Mouse (Mus musculus) embryo, embryonic 9.5 days (tissue): ENCODE data around the gene Rasl11b.
A peak's percentile ranks its signal among the peaks of the same experiment; 100 is the strongest.

ENCODE experiments used
- DNase-seq: peaks from one replicate; pipeline ENCODE4 v3.0.0-alpha.2; 2017; ENCODE audit errors: extremely low spot score

The Rasl11b gene

DNA sequence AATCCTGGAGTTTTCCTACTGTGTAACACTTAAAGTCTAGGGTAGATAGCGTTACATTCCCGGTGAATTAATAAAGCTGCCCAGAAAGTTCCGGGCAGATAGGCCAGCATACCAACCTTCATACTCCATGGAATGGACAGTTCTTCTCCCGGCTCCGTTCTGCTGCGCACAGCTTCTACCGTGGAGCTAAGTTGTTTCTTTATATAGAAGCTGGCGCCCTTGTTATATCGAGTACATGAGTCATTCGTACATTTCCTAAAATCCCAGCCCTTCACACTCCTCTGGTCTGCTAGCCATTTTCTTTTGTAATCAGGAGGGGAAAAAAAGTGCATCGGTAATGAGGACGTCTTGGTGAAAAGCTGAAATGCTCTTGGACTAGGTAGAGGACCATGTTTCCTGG, 7.0 kb upstream of the Rasl11b start:
- no peak for DNase-seq

DNA sequence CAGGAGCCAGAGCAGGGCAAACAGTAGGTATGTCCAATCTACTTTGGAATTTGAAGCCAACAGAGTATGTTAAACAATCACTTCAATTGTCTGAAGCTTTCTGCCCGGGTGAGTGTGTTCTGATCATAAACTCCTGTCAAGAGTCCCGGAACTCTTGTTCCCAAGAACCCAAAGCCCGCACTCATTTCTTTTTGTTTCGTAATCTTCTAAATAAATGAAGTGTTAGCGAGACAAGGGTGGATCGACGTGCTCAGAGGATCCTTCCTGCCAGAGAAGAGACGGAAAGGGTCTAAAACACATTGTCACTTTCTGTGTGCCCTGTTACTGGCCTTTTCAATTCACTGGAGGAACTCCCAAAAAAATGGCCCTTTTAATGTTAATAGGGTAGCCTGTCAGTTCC, 6.2 kb upstream of the Rasl11b start:
- DNase-seq, result no peak

DNA sequence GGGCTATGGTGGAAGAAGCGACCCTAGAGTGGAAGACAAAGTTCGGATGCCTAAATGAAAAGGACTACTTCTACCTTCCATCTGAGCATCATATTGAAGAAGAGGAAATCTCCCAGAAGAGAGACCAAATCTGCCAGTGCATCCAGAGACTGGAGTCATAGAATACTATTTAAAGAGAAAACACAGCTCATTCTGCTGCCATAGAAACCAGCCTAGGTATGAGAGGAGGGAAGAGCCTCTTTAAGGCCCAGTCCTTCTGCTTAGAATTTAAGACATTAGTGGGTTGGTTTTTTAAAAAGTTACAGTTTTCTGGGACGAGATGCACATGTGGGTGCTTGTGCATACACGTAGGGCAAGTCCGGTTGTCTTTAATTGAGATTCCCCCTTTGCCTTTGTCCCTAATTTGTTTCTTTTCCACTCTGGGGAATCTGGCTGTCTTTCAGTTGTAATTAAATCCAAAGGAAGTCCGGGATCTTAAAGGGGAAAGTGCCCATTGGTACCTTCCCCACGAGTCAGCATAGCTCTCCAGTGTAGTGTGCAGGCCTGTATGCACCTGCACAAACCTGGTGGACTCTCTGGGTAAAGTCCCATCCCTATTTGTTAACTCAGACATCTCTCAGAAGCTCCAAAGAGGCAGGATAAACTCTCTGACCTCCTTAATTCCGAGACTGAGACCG, 5.5 kb upstream of the Rasl11b start:
- DNase-seq, result no peak

DNA sequence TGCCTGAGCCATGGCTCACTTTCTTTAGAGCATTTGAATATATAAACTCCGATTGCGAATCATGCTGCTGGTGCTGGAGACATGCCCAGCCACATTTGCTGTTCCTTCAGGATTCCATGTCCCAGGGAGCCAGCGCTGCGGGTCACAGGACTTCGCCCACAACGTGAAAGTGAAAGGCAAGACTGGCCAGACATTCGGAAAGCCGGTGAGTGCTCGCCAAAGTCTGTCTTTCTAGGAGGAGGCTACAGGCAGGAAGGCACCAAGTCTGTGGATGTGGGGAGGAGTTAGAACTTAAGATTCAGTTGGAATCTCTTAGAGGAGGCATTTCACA, 5.0 kb upstream of the Rasl11b start:
- DNase-seq, result no peak

DNA sequence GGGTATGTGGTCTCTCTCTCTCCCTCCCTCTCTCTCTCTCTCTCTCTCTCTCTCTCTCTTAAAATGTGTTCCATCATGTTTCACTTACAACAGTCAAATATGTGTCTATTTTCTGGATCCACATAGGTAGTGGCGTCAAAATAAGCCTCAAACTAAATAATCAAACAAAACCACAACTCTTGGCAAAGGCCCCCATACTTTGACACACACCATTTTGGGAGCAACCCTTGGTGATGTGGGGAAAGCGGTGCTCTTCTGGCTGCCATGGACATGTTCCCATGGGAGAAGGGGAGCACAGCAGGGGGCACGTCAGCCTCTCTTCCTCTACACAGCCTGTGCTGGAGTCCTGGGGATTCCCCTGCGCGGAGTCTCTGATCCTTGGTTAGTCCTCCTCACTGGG, 4.2 kb upstream of the Rasl11b start:
- DNase-seq, result no peak

DNA sequence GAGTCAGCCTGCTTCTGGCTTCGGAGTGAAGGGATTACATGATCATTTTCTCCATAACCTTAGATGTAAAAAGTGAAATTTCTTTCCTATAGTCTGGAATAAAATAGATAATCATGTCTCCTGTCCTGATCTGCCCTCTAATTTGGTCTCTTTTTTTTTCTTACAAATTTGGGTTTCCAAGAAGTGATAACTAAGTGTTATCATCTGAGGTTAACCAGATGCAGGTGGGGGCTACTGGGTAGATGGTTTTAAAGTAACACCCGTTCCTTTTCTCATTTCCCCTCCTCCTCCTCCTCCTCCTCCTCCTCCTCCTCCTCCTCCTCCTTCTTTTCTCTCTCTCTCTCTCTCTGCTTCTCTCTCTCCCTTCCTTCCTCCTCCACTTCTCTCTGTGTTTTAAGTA, 2.1 kb upstream of the Rasl11b start:
- DNase-seq, result no peak

DNA sequence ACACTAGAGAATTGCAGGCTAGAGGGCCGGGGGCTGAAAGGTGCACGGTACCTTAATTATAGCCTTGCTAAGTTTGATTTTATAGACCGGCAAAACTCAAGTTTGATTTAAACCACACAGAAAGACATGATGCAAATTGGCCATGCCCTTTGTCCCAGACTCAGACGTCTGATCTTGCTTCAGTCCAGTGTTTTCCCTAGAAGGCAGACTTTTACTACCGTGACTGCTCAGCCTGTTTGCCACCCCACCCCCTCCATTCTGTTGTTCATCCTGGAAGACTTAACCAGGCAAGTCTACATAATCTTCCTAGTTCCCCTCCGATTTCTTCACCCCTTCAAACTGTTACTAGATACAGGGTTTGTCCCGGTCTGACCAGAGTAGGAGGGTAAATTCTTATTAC, 1.5 kb upstream of the Rasl11b start:
- no peak for DNase-seq

DNA sequence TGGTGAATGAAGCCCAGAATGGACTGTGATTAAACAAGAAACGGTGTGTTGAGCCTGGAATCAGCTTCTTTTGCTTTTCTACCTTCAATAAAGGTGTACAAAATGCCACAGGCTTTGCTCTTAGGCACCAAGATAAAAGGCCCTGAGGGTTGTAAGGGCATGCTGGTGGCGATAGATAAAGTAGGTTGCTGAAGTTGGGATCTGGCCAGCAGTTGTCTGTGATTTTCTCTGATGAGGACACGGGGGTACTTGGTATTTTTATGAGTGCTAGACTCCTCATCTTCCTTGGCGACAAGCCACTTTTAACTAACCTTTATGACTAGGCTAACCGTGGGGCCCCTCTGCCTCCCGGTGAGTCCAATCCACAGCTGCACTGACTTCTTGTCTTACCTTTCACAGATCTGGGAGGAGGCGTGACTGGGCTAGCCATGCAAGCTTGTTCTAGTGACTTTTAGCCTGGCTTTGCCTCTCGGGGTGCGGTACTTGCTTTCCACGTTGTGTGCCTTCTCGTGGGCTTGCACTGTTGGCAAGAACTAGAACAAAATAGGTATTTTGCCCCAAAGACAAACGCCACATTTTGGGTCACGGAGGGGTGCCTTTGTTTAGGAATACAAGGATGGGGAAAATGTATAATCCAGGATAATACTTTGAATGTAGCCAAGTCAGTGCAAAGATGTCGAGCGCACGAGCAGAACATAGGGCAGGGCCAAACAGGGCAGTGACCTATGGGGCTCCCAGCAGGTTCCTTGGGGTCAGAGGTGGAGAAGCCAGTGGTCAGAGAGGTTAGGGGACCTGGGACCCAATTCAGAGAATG, 852 bp upstream of the Rasl11b start:
- DNase-seq, result no peak

DNA sequence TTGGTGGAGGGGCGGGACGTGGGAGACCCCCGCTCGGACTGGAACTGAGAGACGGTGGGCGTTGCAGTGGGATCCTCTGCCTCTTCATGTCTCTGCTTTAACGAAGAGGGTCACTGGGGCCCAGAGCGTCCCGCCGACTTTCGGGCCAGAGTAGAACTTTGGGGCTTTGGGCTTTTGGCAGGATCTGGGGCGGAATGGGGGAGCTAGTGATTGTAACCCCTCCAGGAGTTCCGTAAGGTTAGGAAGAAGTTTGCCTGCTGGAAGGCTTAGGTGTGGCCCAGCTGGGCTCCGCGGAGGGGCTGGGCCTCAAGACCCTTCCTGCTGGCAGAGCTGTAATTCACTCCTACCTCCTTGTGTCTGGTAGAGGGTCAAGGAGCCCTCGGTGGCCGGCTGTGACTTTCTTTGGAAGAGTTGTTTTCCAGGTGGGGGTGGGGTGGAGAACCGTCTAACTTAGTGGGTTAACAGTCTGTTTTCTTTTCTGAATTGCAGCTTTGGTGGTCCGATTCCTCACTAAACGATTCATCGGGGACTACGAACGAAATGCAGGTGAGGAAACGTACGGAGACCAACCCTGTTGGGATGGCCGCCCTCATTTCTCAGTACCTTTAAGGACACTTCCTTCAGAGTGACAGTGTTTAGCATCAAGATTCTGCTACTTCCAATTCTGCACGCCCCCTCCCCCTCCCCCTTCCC, 674 bp downstream of the Rasl11b start:
- DNase-seq, result peak; percentile 65

DNA sequence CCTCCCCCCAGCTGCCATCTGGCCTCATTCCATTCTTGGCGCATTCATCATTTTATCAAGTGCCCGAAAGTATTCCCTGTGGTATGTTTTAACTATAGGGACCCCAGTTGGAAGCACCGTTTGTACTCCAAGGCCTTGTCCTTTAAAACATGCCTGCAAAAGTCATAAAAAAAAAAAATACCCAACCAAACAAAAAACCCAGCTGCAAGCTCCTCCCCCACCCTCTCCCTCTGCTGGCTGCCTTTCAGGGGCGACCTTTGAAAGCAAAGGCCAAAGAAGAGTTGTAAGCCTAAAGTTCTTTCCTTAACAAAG, 1.2 kb downstream of the Rasl11b start:
- DNase-seq, result peak; percentile 58

DNA sequence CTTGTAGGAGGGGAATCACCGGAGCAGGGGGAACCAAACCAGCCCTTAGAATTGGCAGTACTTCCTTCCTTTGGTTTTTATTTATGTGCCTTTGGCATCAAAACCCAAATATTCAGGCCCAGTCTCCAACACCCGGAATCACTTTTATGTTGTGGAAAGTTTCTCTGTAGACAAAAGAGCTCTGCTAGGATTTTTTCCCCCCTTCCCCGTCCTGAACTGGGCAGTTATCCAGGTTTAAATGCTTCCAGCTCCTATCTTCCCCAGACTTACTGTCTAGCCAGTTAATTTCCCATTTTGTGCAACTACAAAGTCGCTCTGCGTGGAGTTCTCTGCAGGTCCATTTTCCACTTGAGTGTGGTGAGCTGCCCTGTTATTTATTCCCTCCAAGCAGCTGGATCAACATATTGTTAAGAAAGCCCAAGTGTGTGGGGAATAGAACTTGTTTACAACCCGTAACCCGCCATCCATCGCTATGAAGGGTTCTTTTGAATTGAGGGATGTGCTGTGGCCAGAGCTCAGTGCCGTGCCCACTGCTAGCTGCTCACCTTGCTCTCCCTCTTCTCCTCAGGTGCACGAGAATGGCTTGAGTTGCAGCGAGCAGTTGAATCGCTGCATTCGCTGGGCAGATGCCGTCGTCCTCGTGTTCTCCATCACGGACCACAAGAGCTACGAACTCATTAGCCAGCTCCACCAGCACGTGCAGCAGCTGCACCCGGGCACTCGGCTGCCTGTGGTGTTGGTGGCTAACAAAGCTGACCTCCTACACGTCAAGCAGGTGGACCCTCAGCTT, 2.6 kb downstream of the Rasl11b start:
- DNase-seq, result no peak

DNA sequence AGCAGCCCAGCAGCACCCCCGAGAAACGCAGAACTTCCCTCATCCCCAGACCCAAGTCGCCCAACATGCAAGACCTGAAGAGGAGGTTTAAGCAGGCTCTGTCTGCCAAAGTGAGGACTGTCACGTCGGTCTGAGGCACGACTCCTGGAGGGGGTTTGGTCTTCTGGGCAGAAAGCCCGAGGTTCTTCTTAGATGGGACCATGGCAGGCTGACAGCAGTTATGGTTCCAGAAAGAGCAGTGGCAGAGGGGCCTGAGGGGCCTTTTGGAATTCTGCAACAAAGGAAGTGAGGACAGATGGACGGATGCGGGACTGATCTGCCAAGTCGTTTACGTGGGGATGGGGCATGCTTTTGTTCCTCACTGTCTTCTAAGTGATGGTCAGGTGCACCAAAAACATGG, 3.4 kb downstream of the Rasl11b start:
- DNase-seq, result no peak

DNA sequence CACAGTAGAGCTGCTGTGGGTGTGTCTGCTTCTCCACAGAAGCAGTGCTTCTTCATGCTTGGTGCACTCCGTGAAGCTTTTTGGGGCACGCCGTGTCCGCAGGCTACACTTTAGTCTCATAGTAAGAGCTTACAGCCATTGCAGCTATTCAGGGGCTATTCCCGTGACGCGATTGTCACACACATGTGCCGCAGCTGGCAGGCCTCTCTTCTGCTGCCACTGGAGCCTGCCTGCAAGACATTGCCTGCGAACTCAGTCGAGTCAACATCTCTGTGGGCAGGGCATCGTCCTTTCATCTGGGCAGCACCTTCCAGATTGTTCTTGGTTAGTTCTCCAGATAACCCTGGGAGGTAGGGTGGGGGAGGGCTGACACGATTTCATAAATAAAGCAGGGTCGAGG, 4.7 kb downstream of the Rasl11b start:
- DNase-seq, result no peak

DNA sequence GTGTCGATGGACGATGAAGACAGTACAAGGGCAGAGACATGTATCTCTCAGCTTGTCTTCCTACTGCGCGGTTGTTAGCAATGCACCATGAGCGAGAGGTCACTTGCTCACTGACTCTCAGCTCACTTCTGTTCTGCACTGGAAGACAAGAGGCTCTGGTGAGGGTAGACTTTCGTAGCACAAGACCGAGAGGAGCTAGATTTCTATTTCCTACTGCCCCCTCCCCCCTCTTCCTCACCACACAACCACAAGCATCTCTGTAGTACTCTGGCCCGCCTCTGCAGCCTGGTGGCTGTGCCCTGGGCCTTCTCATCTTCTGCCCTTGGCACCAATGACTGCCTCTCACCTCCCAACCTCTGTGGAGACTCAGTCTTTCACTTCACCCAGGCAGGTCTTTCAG, 5.4 kb downstream of the Rasl11b start:
- no peak for DNase-seq

DNA sequence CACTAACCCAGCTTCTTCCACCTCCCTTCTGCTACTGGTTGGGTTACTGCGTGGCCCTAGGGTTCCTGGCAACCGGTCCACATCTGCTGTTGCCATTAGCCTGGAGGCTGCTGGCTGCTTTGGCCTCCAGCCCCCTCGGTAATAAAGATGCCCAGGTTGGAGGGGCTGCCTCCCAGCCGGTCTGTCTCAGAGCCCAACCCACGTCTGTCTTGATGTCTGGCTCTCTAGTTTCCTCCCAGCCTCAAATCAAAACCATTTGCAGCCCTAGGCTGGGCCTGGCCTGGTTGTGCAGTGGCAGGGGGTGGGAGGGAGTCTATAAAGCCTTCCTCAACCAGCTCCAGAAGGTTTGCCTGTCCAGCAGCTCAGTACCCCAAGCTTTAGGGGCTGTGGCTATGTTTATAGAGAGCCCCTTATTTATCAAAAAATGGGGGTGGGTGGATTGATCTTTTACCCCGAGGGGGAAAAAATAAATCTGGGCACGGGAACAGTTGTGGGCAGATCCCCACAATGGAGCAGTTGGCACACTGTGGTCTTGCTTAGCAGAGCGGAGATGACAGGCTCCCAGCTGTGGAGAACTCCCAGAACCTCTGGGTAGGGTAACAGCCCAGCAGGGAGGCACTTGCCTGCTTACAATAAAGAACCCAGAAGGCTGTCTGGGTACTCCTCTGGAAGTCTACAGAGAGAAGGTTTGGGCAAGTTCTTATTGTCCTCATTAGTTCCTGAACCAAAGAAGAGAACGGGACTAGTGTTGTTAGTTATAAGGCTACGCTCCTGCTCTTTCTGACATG, 6.7 kb downstream of the Rasl11b start:
- peak; percentile 44 for DNase-seq

DNA sequence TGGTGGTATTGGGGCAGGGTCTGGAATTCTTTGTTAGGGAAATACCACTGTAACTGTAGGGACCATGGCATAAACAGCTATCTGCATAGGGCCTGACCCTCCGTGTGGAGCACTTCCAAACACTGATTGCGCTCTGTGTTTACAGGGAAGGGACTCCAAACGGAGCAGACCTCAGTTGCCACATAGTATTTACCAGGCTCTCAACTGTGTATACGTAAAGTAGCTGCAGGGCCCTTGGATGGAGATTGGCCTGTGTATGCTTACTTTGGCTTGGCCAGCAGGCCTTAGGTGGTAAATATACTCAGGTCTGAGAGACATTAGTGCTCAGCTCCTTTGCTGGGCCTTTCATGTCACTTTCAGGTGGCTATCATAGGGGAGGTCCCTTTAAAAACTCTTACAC, 7.4 kb downstream of the Rasl11b start:
- DNase-seq, result no peak

DNA sequence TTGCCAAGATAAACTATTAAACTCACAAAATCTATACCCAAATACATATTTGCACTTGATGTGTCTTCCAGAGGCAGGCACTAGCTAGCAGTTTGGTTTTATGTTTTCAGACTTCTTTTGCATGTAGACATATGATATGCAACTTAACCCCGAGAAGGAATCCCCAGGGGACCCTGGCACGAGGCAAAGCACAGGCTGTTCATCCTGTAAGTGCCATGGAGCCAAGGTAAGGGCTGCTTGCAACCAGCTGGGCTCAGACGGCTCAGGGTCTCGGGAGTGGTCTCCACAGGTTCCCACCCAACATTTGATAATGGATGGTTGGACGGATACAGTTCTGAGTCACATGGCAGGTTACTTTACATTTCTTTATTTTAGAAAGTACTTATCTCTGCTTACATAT, 9.4 kb downstream of the Rasl11b start:
- no peak for DNase-seq

DNA sequence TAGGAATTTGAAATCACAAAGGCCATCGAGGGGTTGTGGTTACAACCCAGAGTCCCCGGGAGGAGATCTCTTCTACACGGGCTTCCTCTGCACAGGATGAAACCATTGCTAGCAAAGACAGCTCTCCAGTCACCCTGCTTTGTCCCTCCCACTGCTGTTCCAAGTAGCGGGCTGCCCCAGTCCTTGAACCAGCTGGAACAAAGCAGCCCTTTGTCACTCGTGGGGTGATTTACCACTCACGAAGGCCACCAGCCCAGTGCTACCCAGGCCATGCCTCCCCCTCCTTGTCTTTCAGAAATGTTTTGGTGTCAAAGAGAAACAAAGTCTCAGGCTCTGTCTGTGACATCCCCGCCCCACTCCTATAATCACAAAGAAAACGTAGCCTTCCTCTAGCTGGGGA, 10.4 kb downstream of the Rasl11b start:
- no peak for DNase-seq

DNA sequence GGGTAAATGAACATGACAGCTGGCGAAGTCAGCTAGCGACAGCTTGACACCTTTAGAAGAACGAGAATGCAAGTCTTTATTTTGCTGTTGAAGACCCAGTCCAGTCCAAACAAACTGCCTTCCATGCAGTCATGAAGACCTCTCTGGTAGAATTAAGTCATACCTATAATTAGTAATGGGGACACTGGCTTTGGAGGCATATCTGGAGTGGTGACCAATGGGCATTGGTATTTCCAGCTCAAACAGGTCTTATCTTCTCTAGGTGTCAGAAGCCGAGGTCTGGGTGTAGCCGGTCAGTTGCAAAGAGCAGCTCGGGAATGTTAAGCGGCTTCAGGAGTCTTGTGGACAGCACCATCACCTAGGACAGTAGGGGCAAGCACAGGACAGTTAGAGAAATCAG, 11.0 kb downstream of the Rasl11b start:
- DNase-seq, result no peak

DNA sequence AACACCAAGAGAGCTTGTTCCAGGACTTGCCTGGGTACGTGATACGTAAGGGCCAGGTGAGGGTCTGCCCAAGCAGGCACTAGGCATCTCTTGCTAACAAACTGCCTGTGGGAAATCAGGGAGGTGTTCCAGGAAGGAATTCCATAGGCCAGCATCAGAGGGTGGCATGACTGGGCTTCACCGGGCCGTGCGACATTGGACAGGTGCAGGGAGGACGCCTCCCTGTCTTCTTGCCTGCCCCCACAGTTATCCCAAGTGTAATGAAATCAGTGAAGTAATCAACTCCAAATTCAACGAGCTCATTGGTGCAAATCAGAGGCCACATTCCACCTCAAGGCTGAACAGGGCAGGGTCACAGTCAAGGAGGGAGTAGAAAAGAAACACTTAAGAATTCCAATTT, 11.6 kb downstream of the Rasl11b start:
- DNase-seq, result no peak

DNA sequence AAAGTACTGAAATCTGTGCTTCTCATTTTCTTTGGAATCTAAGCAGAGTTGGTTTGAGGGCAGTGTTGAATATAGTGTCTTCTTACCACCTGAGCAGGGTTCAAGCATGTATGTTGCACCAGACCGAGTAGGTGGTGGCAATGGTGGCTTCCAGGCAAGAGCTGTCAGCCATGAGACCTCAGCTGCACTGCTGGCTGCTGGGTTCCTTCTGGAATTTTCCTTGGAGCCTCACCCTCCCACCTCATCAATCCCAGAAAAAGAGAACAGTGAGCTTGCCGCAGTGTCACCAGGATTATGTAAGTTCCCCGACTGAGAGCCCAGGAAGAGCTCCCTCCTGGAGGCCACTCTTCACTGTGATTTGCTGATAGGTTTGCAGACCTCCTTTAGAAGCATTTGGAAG, 12.1 kb downstream of the Rasl11b start:
- no peak for DNase-seq

DNA sequence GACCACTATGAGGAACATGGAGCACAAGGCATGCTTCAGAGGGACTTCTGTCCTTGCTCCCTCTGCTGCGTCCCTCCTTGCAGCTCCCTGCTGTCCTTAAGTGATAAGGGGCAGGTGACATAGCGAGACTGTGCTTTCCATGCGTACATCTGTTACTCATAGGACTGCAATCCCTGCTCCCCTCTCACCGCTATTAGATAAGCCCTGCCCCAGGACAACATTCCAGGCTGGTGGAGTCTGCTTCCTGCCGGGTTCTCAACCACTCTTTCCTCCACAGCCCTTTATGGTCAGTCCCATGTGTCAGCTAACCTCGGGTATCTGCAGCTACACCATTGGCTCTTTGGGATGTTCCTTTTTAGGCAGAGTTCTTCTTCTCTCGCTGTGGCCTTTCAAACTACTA, 13.4 kb downstream of the Rasl11b start:
- DNase-seq, result no peak
